Mouse (Mus musculus): ENCODE results near the gene Wdr18.

GRCm38 (mm10) chr10:79964727-79965126, 4.8 kb downstream of the Wdr18 start:
- no peak for TF ChIP-seq GATA1 (IDR thresholded peaks at IDR 0.05; ENCODE audit: borderline replicate concordance, low read length)
- TF ChIP-seq FLI1 (IDR thresholded peaks at IDR 0.05; ENCODE audit: low read length), result no peak
